In genomic region chr13:28417929-28418881, GRCm38 (mm10) we compare ENCODE assay signal across 8 mouse cellular contexts.
DNase-seq lines count a peak whose midpoint lies in the region; ATAC-seq and TF ChIP-seq lines count a peak whose summit lies in the region.

No protein-coding gene starts in this region.

- no peak for TF ChIP-seq CTCF in lung, embryonic 14.5 days (IDR thresholded peaks at IDR 0.05; ENCODE audit: low read depth)

- H3K9me3 ChIP-seq in hindbrain, embryonic 10.5 days: no peaks in the 10 kb centered on the region
- H3K9me3 ChIP-seq in lung, embryonic 14.5 days (ENCODE audit: low read depth, low read length): no peaks in the 10 kb centered on the region
- H3K9me3 ChIP-seq in neural tube, embryonic 13.5 days: no peaks in the 10 kb centered on the region

- WGBS in hindbrain, embryonic 10.5 days: 31% methylated on average over 11 of the region's 11 CpGs
- WGBS in lung, embryonic 14.5 days: 2% methylated on average over 11 of the region's 11 CpGs
- WGBS in neural tube, embryonic 13.5 days: 6% methylated on average over 11 of the region's 11 CpGs

- peak overlapping the region; percentile 60 for H3K4me2 ChIP-seq in lung, embryonic 14.5 days
- peak overlapping the region; percentile 64 for H3K4me2 ChIP-seq in neural tube, embryonic 13.5 days

- no peaks in the 10 kb centered on the region for H3K36me3 ChIP-seq in hindbrain, embryonic 10.5 days
- no peaks in the 10 kb centered on the region for H3K36me3 ChIP-seq in lung, embryonic 14.5 days (ENCODE audit: insufficient read depth)
- no peaks in the 10 kb centered on the region for H3K36me3 ChIP-seq in neural tube, embryonic 13.5 days

- ATAC-seq in CD4-positive, CD25-positive, alpha-beta regulatory T cell, adult 4 months: peak; percentile 31
- peak; percentile 93 for ATAC-seq in lung, embryonic 14.5 days (ENCODE audit: insufficient read depth)
- peak; percentile 45 for ATAC-seq in neural tube, embryonic 13.5 days (ENCODE audit: low read depth)

- H3K4me1 ChIP-seq in hindbrain, embryonic 10.5 days (replicated peaks): peaks cover 62% of the 10 kb centered on the region
- peaks cover 35% of the 10 kb centered on the region for H3K4me1 ChIP-seq in lung, embryonic 14.5 days (ENCODE audit: insufficient read depth)
- H3K4me1 ChIP-seq in neural tube, embryonic 13.5 days (replicated peaks): peaks cover 67% of the 10 kb centered on the region

- H3K27me3 ChIP-seq in hindbrain, embryonic 10.5 days (ENCODE audit: insufficient read depth, poor library complexity, severe bottlenecking): no peaks in the 10 kb centered on the region
- no peaks in the 10 kb centered on the region for H3K27me3 ChIP-seq in lung, embryonic 14.5 days (ENCODE audit: insufficient read depth, low read length)
- H3K27me3 ChIP-seq in neural tube, embryonic 13.5 days: no peaks in the 10 kb centered on the region

- DNase-seq in cerebellum, postnatal 10 days: peak; percentile 50 to 55
- peak; percentile 54 to 61 for DNase-seq in frontal cortex, postnatal 10 days (ENCODE audit: low spot score in 2 of 2)
- peak; percentile 77 for DNase-seq in hindbrain, embryonic 10.5 days (ENCODE audit: low spot score)
- DNase-seq in layer of hippocampus, adult 9-11 months: peak; percentile 55
- peak; percentile 91 for DNase-seq in lung, embryonic 14.5 days
- DNase-seq in thymus, postnatal 14 days: peak; percentile 85

- peak overlapping the region; percentile 91 for H3K27ac ChIP-seq in hindbrain, embryonic 10.5 days
- peak overlapping the region; percentile 96 for H3K27ac ChIP-seq in lung, embryonic 14.5 days (ENCODE audit: low read depth)
- H3K27ac ChIP-seq in neural tube, embryonic 13.5 days (replicated peaks): peak overlapping the region; percentile 96

- peak overlapping the region; percentile 37 for H3K9ac ChIP-seq in lung, embryonic 14.5 days
- H3K9ac ChIP-seq in neural tube, embryonic 13.5 days: peak overlapping the region; percentile 76

- H3K4me3 ChIP-seq in hindbrain, embryonic 10.5 days: peak overlapping the region; percentile 32
- H3K4me3 ChIP-seq in lung, embryonic 14.5 days (ENCODE audit: low read depth, low read length): peak overlapping the region; percentile 17; the same call in 1 of the 2 replicates
- H3K4me3 ChIP-seq in neural tube, embryonic 13.5 days: peak overlapping the region; percentile 34

Comparison
In these comparisons a context has a peak if more than half of its experiments do, and no peak if none do; other contexts are left out.
1. Peak in every context shown above with its lines: DNase-seq, ATAC-seq, H3K4me3 ChIP-seq and H3K27ac ChIP-seq.
2. ATAC-seq: peak in every context shown above with its lines; median percentile 93 in lung, embryonic 14.5 days; 45 in neural tube, embryonic 13.5 days; 31 in CD4-positive, CD25-positive, alpha-beta regulatory T cell, adult 4 months.